Mouse (Mus musculus) testis, adult 2 months (tissue): ENCODE data around the gene Adamts16. TPM values are rescaled to one million over a fixed set of nuclear protein-coding genes. Genes with fewer than 3 reads are reported as not detected.

Experiments
- H3K27ac ChIP-seq: fragments of 200-500 bp; 2 replicates; pipeline ENCODE4 v1.5.1; 2012; ENCODE audit warnings: low read depth, low read length; ENCODE audit not compliant: control insufficient read depth, insufficient read depth
- H3K27me3 ChIP-seq: fragments of 200-500 bp; 2 replicates; pipeline ENCODE4 v1.6.1; 2012; ENCODE audit warnings: mild to moderate bottlenecking, low read length, moderate library complexity; ENCODE audit not compliant: control insufficient read depth, insufficient read depth
- H3K36me3 ChIP-seq: fragments of 200-500 bp; 2 replicates; pipeline ENCODE4 v1.6.1; 2012; ENCODE audit warnings: mild to moderate bottlenecking, low read length; ENCODE audit not compliant: control insufficient read depth, insufficient read depth
- H3K4me1 ChIP-seq: fragments of 200-500 bp; 2 replicates; pipeline ENCODE4 v1.6.1; 2012; ENCODE audit warnings: low read length; ENCODE audit not compliant: control insufficient read depth, insufficient read depth
- H3K4me3 ChIP-seq: fragments of 200-500 bp; 2 replicates; pipeline ENCODE4 v1.5.1; 2012; ENCODE audit warnings: low read depth, mild to moderate bottlenecking, low read length, moderate library complexity, mixed read lengths; ENCODE audit not compliant: control insufficient read depth
- CTCF ChIP-seq: fragments of 200-500 bp; IDR thresholded peaks from 2 replicates; pipeline ENCODE4 v1.5.1; 2012; ENCODE audit warnings: low read depth, mild to moderate bottlenecking, inconsistent platforms, low read length, moderate library complexity; ENCODE audit not compliant: control insufficient read depth, insufficient read depth, insufficient replicate concordance
- POLR2A ChIP-seq: fragments of 200-500 bp; IDR thresholded peaks from 2 replicates; pipeline ENCODE4 v1.6.1; 2012; ENCODE audit warnings: low read depth, mild to moderate bottlenecking, inconsistent platforms, low read length, moderate library complexity; ENCODE audit not compliant: control insufficient read depth
- polyA plus RNA-seq: library from polyadenylated mRNA; depleted of rRNA; stranded (reverse); fragments of >200 nt; gene quantifications from 2 replicates; pipeline ENCODE4 v1.2.3, GENCODE M21; 2012

Adamts16 gene
- polyA plus RNA-seq, 1 experiment: 0.25 TPM

- Histone ChIP-seq H3K4me1 (no peaks in the 10 kb centered on the region), H3K4me3 (no peak overlapping the region), H3K27ac (no peak overlapping the region), H3K36me3 (no peaks in the 10 kb centered on the region), H3K27me3 (no peaks in the 10 kb centered on the region)
- TF ChIP-seq CTCF (no peak), POLR2A (no peak)
These were observed 43.2 kb downstream of the Adamts16 start for GRCm38 (mm10) chr13:70798396-70798795.

DNA sequence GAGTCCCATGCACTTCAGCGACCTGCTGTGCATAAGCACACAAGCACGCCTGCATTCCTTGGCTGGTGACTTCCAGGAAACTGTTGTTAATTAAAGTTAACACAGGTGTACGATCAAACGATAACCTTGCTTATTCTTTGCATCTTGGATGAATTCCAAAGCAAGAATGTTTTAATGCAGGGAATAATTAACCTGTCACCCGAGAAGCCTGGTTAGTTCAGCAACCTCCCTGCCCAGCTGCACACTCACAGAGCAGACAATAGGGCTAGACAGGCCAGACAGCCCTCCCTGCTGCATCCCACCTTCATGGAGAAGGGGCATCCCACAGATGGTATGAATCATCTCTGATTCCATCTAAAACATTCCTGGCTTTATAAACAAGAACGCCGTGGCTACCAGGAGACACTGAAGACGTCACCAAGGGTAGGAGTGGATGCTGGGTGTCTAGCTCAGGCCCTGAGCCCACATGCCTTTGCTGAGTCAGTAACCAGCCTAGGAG is 47.5 kb downstream of the Adamts16 start:
- no peak for TF ChIP-seq POLR2A
- no peak for TF ChIP-seq CTCF
- H3K4me3 ChIP-seq: no peak overlapping the region
- H3K27me3 ChIP-seq: no peaks in the 10 kb centered on the region
- no peaks in the 10 kb centered on the region for H3K36me3 ChIP-seq
- H3K4me1 ChIP-seq: no peaks in the 10 kb centered on the region
- H3K27ac ChIP-seq: no peak overlapping the region

- H3K27me3 ChIP-seq: no peaks in the 10 kb centered on the region
- H3K4me3 ChIP-seq: no peak overlapping the region
- no peaks in the 10 kb centered on the region for H3K4me1 ChIP-seq
- no peaks in the 10 kb centered on the region for H3K36me3 ChIP-seq
- no peak overlapping the region for H3K27ac ChIP-seq
- TF ChIP-seq CTCF (no peak), POLR2A (no peak)
These were observed 48.0 kb downstream of the Adamts16 start for GRCm38 (mm10) chr13:70793660-70794059.

- TF ChIP-seq CTCF: no peak
- no peak for TF ChIP-seq POLR2A
- H3K27me3 ChIP-seq: no peaks in the 10 kb centered on the region
These were observed 48.7 kb downstream of the Adamts16 start for GRCm38 (mm10) chr13:70792950-70793349.

DNA sequence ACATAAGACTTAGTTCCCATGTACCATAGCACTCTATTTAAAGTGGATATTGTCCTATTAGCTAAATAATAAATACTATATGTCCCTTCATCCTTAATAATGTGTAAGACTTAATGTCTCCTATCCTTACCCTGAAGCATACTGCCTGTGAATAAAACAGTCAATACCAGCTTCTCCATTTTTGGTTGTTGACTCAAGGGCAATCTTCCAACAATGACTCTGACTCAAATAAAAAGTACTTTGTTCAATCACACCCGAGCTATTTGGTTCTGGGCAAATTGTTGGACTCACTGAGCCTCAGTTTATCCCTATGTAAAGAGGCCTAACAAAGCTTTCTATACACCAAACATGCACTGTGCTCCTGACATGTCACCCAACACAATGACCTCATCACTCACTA is 51.8 kb downstream of the Adamts16 start:
- H3K27ac ChIP-seq: no peak overlapping the region
- no peaks in the 10 kb centered on the region for H3K27me3 ChIP-seq
- no peaks in the 10 kb centered on the region for H3K36me3 ChIP-seq
- TF ChIP-seq POLR2A (no peak), CTCF (no peak)
- no peak overlapping the region for H3K4me3 ChIP-seq
- H3K4me1 ChIP-seq: no peaks in the 10 kb centered on the region

More at GRCm38 (mm10) chr13:70792950-70793349, 48.7 kb downstream of the Adamts16 start:
- no peaks in the 10 kb centered on the region for H3K4me1 ChIP-seq
- no peak overlapping the region for H3K27ac ChIP-seq
- no peak overlapping the region for H3K4me3 ChIP-seq
- H3K36me3 ChIP-seq: no peaks in the 10 kb centered on the region

DNA sequence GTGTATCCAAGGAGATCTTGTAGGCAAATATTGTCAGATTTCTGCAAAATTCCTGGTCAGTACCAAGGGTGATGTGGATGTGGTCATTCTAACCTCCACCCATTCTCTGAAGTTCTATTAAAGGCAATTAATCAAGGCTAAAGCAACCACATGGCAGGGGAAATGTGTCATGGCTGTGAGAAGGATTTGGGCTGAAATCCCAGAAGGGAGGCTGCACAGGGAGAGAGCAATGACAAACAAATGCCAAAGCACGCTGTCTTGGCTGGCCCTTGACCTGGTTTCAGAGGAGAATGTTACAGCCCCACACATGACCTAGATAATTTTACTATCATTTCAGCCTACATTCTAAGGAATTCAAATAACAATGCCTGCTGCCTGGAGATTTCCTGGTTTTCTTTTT is 52.6 kb downstream of the Adamts16 start:
- no peak overlapping the region for H3K4me3 ChIP-seq
- TF ChIP-seq POLR2A (no peak), CTCF (no peak)
- H3K27ac ChIP-seq: no peak overlapping the region
- no peaks in the 10 kb centered on the region for H3K36me3 ChIP-seq
- H3K4me1 ChIP-seq: no peaks in the 10 kb centered on the region
- no peaks in the 10 kb centered on the region for H3K27me3 ChIP-seq

GRCm38 (mm10) chr13:70785078-70785477 is 56.5 kb downstream of the Adamts16 start:
- Histone ChIP-seq H3K4me1 (no peaks in the 10 kb centered on the region), H3K36me3 (no peaks in the 10 kb centered on the region), H3K4me3 (no peak overlapping the region), H3K27me3 (no peaks in the 10 kb centered on the region), H3K27ac (no peak overlapping the region)
- TF ChIP-seq CTCF (no peak), POLR2A (no peak)

- H3K4me1 ChIP-seq: no peaks in the 10 kb centered on the region
- no peaks in the 10 kb centered on the region for H3K27me3 ChIP-seq
- no peaks in the 10 kb centered on the region for H3K36me3 ChIP-seq
- TF ChIP-seq CTCF: no peak
- no peak for TF ChIP-seq POLR2A
- H3K27ac ChIP-seq: no peak overlapping the region
- no peak overlapping the region for H3K4me3 ChIP-seq
These were observed 57.5 kb downstream of the Adamts16 start for GRCm38 (mm10) chr13:70784126-70784525.
